Mouse (Mus musculus) limb, embryonic 10.5 days (tissue): ENCODE measurements around the gene Garem2. TPM values are rescaled to one million over a fixed set of nuclear protein-coding genes. Genes with fewer than 3 reads are reported as not detected.

Experiments used
- DNase-seq: peaks from one replicate; pipeline ENCODE4 v3.0.0-alpha.2; 2017; ENCODE audit warnings: low spot score
- H3K27ac ChIP-seq: fragments of 300-500 bp; sonication (generic); 2 replicates; pipeline ENCODE4 v1.5.1; 2016; ENCODE audit warnings: mild to moderate bottlenecking
- H3K27me3 ChIP-seq: fragments of 300-500 bp; sonication (generic); 2 replicates; pipeline ENCODE4 v1.6.1; 2016; ENCODE audit warnings: low read depth, mild to moderate bottlenecking; ENCODE audit not compliant: poor library complexity, severe bottlenecking
- H3K36me3 ChIP-seq: fragments of 300-500 bp; sonication (generic); 2 replicates; pipeline ENCODE4 v1.6.1; 2016; ENCODE audit warnings: mild to moderate bottlenecking, moderate library complexity
- H3K4me1 ChIP-seq: fragments of 300-500 bp; sonication (generic); 2 replicates; pipeline ENCODE4 v1.6.1; 2016
- H3K4me3 ChIP-seq: fragments of 300-500 bp; sonication (generic); 2 replicates; pipeline ENCODE4 v1.5.1; 2016; ENCODE audit warnings: mild to moderate bottlenecking, moderate library complexity
- H3K9me3 ChIP-seq: fragments of 300-500 bp; sonication (generic); replicated peaks from 2 replicates; pipeline ENCODE4 v1.6.1; 2016; ENCODE audit warnings: mild to moderate bottlenecking
- WGBS: fragments of 180-500 bp; shearing (Covaris S2); methylation state at CpG from one replicate; pipeline ENCODE4 v1.1.7; 2016; 5-methylcytosine and 5-hydroxymethylcytosine counted together
- polyA plus RNA-seq: library from polyadenylated mRNA; unstranded; fragments of >200 nt; fragmentation: Nextera tagmentation; extraction: Ambion mirVana; gene quantifications from 2 replicates; pipeline ENCODE4 v1.2.1, GENCODE M21; 2016

Gene Garem2
- polyA plus RNA-seq, 1 experiment from 2014 or later: 0.23 TPM

- H3K36me3 ChIP-seq: peaks cover 35% of the 10 kb centered on the region
- DNase-seq: no peak
These were observed 9.8 kb downstream of the Garem2 start for GRCm38 (mm10) chr5:30114761-30115140.

GRCm38 (mm10) chr5:30115718-30116117, 10.8 kb downstream of the Garem2 start:
- no peak overlapping the region for H3K27ac ChIP-seq
- peaks cover 63% of the 10 kb centered on the region for H3K27me3 ChIP-seq
- H3K9me3 ChIP-seq: no peaks in the 10 kb centered on the region
- H3K36me3 ChIP-seq: peaks cover 44% of the 10 kb centered on the region
- peaks cover 27% of the 10 kb centered on the region for H3K4me1 ChIP-seq
- H3K4me3 ChIP-seq: no peak overlapping the region
- peak; percentile 41 for DNase-seq
- 18% methylated on average over 10 of the region's 10 CpGs for WGBS

More at GRCm38 (mm10) chr5:30114761-30115140, 9.8 kb downstream of the Garem2 start:
- peaks cover 72% of the 10 kb centered on the region for H3K27me3 ChIP-seq
- H3K4me3 ChIP-seq: peak overlapping the region; percentile 63
- H3K9me3 ChIP-seq: no peaks in the 10 kb centered on the region
- WGBS: 1% methylated on average over 28 of the region's 28 CpGs
- H3K27ac ChIP-seq: peak overlapping the region; percentile 79
- peaks cover 37% of the 10 kb centered on the region for H3K4me1 ChIP-seq

DNA sequence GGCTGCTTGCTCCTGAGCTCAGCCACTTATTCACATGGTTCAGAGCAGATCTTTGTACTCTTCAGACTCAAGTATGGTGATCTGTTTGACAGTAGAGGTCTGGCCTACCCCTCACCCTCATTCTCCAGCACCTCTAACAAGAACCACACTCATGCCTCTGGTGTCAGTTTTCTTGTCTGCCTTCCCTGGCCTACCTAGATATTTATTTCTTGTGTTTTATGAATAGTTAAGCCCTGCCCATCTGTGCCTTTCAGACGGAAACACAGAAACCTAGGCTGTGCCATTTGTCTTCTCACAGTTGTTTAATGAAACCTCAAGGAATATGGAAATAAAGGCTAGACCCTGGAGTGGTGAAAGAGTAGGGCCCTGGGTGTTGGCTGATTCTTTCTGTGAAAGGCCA, 13.1 kb downstream of the Garem2 start:
- peaks cover 16% of the 10 kb centered on the region for H3K4me1 ChIP-seq
- DNase-seq: no peak
- H3K27me3 ChIP-seq: peaks cover 40% of the 10 kb centered on the region
- no peak overlapping the region for H3K27ac ChIP-seq
- WGBS: 90% methylated on average over 1 of the region's 1 CpGs
- H3K4me3 ChIP-seq: no peak overlapping the region
- H3K9me3 ChIP-seq: no peaks in the 10 kb centered on the region
- peaks cover 67% of the 10 kb centered on the region for H3K36me3 ChIP-seq

DNA sequence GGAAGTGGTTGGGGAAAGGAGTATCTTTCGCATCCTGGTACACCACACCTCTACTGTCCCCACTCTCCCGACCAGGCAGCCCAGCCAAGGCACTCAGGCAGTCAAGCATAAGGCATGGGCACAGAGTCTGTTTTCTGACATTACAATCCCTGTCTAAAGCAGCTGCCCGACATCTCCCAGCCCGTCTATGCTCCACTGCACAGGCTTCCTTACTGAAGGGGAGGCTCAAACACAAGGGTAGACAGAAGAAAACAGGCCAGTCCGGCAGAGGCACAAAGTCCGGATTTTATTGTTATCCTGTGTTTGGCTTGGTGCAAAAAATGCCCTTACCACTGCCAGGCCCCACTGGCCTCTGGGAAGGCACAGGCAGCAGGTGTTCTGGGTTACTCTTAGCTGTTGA, 14.2 kb downstream of the Garem2 start:
- Histone ChIP-seq H3K4me3 (no peak overlapping the region), H3K4me1 (peaks cover 9% of the 10 kb centered on the region), H3K27me3 (peaks cover 28% of the 10 kb centered on the region), H3K36me3 (peaks cover 79% of the 10 kb centered on the region), H3K9me3 (no peaks in the 10 kb centered on the region), H3K27ac (no peak overlapping the region)
- DNase-seq: no peak
- 92% methylated on average over 6 of the region's 6 CpGs for WGBS

DNA sequence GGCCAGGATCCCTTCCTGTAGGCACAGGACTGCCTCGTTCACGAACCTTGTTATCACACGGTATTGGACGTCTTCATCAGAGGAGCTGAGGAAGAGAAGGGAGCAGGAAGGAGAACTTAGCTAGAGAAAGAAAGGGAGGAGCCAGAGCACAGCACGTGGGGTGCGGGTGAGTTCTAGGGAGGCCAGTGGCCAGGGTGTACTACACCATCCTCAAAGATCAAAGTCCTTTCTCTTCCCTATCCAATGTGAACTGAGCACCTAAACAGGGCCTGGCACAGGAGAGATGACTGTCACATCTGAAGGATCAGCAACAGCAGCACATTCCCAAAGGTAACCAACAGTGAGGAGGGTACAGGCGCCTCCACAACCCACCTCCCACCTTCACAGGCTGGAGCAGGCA, 15.1 kb downstream of the Garem2 start:
- DNase-seq: no peak
- no peaks in the 10 kb centered on the region for H3K9me3 ChIP-seq
- 94% methylated on average over 7 of the region's 7 CpGs for WGBS
- H3K4me1 ChIP-seq: no peaks in the 10 kb centered on the region
- no peak overlapping the region for H3K27ac ChIP-seq
- peaks cover 19% of the 10 kb centered on the region for H3K27me3 ChIP-seq
- H3K4me3 ChIP-seq: no peak overlapping the region
- peaks cover 88% of the 10 kb centered on the region for H3K36me3 ChIP-seq

DNA sequence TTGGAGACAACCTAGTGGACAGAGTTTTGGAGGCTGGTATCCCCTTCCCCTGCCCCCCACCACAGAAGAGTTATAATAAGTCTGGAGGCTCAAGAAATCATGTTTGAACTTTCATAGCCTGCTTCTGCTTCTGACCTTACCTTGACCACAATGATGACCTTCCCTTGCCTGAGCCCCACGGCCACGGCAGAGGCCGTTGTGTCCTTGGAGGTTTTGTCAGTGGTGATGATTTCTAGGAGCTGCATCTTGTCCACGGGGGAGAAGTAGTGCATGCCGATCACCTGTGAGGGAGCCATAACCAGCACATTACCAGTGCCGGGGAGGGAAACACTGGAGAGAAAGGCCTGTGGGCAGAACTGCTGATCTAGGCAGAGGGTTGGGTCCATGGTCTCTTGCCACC, 17.5 kb downstream of the Garem2 start:
- Histone ChIP-seq H3K9me3 (no peaks in the 10 kb centered on the region), H3K4me3 (no peak overlapping the region), H3K27ac (no peak overlapping the region), H3K4me1 (no peaks in the 10 kb centered on the region), H3K27me3 (no peaks in the 10 kb centered on the region), H3K36me3 (peaks cover 98% of the 10 kb centered on the region)
- no peak for DNase-seq
- 91% methylated on average over 6 of the region's 6 CpGs for WGBS

- WGBS: 62% methylated on average over 5 of the region's 5 CpGs
- H3K4me1 ChIP-seq: no peaks in the 10 kb centered on the region
- DNase-seq: peak; percentile 44
- H3K4me3 ChIP-seq: no peak overlapping the region
- H3K9me3 ChIP-seq: no peaks in the 10 kb centered on the region
- no peaks in the 10 kb centered on the region for H3K27me3 ChIP-seq
- no peak overlapping the region for H3K27ac ChIP-seq
- peaks cover 97% of the 10 kb centered on the region for H3K36me3 ChIP-seq
These were observed 20.6 kb downstream of the Garem2 start for GRCm38 (mm10) chr5:30125587-30125986.

- Histone ChIP-seq H3K9me3 (no peaks in the 10 kb centered on the region), H3K4me1 (no peaks in the 10 kb centered on the region), H3K27ac (no peak overlapping the region), H3K36me3 (peaks cover 92% of the 10 kb centered on the region), H3K4me3 (no peak overlapping the region), H3K27me3 (no peaks in the 10 kb centered on the region)
- 83% methylated on average over 7 of the region's 7 CpGs for WGBS
- DNase-seq: no peak
These were observed 21.8 kb downstream of the Garem2 start for GRCm38 (mm10) chr5:30126756-30127155.

GRCm38 (mm10) chr5:30127921-30128597, 23.1 kb downstream of the Garem2 start:
- Histone ChIP-seq H3K4me1 (no peaks in the 10 kb centered on the region), H3K4me3 (no peak overlapping the region), H3K27ac (no peak overlapping the region), H3K27me3 (no peaks in the 10 kb centered on the region), H3K36me3 (peaks cover 91% of the 10 kb centered on the region), H3K9me3 (no peaks in the 10 kb centered on the region)
- no peak for DNase-seq
- 94% methylated on average over 13 of the region's 13 CpGs for WGBS

DNA sequence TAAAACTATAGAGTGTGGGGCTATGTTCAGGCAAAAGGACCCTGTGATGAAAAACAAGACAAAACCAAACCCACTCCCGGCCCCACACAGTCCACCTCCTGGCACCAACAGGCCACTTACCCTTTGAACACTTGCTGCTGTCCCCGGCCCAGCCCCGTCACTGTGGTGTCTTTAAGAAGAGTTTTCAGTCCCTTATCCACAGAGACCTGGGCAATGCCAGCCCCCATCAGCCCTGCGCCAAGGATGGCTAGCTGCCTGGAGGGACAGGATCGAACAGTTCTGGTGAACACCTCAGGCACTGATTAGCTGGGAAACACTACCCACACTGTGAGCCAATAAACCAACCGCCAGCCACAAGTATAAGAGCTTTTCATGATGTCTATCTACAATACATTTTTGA, 23.7 kb downstream of the Garem2 start:
- no peak for DNase-seq
- peaks cover 91% of the 10 kb centered on the region for H3K36me3 ChIP-seq
- H3K4me1 ChIP-seq: no peaks in the 10 kb centered on the region
- 95% methylated on average over 6 of the region's 6 CpGs for WGBS
- H3K9me3 ChIP-seq: no peaks in the 10 kb centered on the region
- no peak overlapping the region for H3K27ac ChIP-seq
- no peaks in the 10 kb centered on the region for H3K27me3 ChIP-seq
- H3K4me3 ChIP-seq: no peak overlapping the region

DNA sequence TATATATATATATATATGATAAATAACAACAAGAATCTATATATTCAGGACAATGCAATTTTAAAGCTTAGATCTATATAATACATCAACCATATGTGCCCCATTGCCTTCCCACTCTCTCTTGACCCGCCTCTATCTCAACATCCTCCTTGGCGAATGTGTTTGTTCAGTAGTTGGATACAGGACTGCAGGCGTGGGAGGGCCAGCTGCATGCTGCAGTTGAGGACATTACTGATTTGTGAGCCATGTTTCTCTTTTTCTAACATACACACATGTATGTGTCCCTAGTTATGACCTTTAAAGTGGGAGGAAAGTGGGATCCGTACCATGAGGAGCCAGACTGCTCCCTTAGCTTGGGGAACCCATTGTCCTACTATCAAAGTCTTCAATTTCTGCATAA, 26.3 kb downstream of the Garem2 start:
- H3K36me3 ChIP-seq: peaks cover 90% of the 10 kb centered on the region
- no peak overlapping the region for H3K4me3 ChIP-seq
- H3K27me3 ChIP-seq: no peaks in the 10 kb centered on the region
- 88% methylated on average over 4 of the region's 4 CpGs for WGBS
- no peaks in the 10 kb centered on the region for H3K4me1 ChIP-seq
- no peaks in the 10 kb centered on the region for H3K9me3 ChIP-seq
- H3K27ac ChIP-seq: no peak overlapping the region
- no peak for DNase-seq

DNA sequence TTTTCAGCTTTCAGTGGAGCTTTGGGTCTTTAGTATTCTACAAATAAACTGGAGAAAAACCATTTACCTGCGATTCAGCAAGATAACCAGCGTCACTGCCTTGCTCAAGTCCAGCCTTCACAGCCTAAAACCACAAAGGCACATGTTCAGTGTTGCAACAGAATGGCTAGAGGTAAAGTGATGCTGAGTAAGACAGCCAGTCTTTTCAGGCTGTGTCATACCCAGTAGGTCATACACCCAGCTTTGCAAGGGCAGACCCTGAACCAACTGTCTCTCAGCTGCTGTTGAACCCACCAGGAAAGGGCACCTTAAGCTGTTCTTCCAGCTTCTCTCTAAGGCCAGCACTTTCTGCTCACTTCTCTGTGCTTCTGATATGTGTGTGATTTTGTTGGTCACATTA, 27.2 kb downstream of the Garem2 start:
- Histone ChIP-seq H3K27me3 (no peaks in the 10 kb centered on the region), H3K9me3 (no peaks in the 10 kb centered on the region), H3K27ac (no peak overlapping the region), H3K36me3 (peaks cover 87% of the 10 kb centered on the region), H3K4me1 (no peaks in the 10 kb centered on the region), H3K4me3 (no peak overlapping the region)
- WGBS: 97% methylated on average over 2 of the region's 2 CpGs
- DNase-seq: no peak

DNA sequence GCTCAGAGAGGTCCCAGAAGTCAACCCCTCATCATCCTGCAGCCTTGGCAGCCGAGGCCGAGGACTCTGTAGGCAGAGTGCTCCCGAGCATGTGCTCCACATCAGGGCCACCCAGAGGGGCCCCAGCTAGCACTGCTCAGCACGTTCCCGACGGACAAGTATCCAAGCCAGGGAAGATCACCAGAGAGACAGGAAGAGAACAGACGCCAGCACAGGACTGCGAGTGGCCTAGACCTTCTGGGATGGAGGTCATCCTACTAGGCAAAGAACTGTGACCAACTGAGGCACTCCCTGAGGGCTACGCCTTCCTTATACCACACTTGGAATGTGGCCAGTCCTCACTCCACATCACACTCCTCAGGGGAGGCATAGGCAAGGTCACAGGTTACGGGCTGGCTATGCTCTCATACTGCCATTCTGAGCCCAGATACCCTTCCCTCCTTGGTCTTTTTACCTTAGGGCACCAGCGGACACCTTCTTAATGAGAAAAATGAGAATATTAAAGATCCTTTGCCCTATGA, 30.8 kb downstream of the Garem2 start:
- no peaks in the 10 kb centered on the region for H3K4me1 ChIP-seq
- H3K27me3 ChIP-seq: no peaks in the 10 kb centered on the region
- no peak overlapping the region for H3K4me3 ChIP-seq
- no peaks in the 10 kb centered on the region for H3K9me3 ChIP-seq
- H3K36me3 ChIP-seq: peaks cover 85% of the 10 kb centered on the region
- DNase-seq: no peak
- no peak overlapping the region for H3K27ac ChIP-seq
- 94% methylated on average over 11 of the region's 11 CpGs for WGBS

GRCm38 (mm10) chr5:30137271-30137670, 32.3 kb downstream of the Garem2 start:
- no peaks in the 10 kb centered on the region for H3K27me3 ChIP-seq
- 92% methylated on average over 9 of the region's 9 CpGs for WGBS
- peaks cover 90% of the 10 kb centered on the region for H3K36me3 ChIP-seq
- no peaks in the 10 kb centered on the region for H3K9me3 ChIP-seq
- H3K27ac ChIP-seq: no peak overlapping the region
- H3K4me3 ChIP-seq: no peak overlapping the region
- no peak for DNase-seq
- no peaks in the 10 kb centered on the region for H3K4me1 ChIP-seq
